Mouse (Mus musculus) adrenal gland, adult 2 months (tissue): ENCODE measurements at regions not wholly inside any gene's neighbourhood (a gene's known extent, or its start where the extent isn't known, plus 50 kb on each side); places are given as distances from the start of the nearest gene placed in this dataset.
"Not testable (repeated sequence)": the region's sequence is repeated elsewhere in the genome, so short reads cannot be mapped to it uniquely, and the experiment has no call there.

ENCODE experiments used
- DNase-seq: peaks from one replicate; pipeline ENCODE4 v3.0.0; 2021

- no peak for DNase-seq
Observed at GRCm38 (mm10) chr4:22792826-22793225, 304.7 kb upstream of the Pou3f2 start.

DNA sequence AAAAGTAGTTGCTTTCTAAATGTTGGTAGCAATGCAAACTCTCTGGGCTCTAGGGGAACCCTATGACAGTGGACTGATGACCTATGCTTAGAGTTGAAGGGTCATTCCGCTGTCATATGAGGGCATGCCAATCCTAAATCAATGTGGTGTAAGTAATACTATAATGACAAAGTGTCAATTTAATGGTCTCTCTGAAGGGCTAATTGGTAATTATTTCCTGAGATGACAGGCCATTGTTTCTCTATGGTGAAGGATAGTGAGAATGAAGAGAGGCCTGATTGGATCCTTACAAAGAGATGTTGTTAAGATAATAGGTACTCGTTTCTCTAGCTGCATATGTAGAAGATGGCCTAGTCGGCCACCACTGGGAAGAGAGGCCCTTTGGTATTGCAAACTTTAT is 299.7 kb upstream of the Pou3f2 start:
- no peak for DNase-seq

GRCm38 (mm10) chr4:22763026-22763425 is 274.9 kb upstream of the Pou3f2 start:
- DNase-seq: not testable (repeated sequence)
